Mouse (Mus musculus): ENCODE results near the gene Phkb. TPM values are rescaled to one million over a fixed set of nuclear protein-coding genes. Genes with fewer than 3 reads are reported as not detected.
"Not testable (repeated sequence)": the region's sequence is repeated elsewhere in the genome, so short reads cannot be mapped to it uniquely, and the experiment has no call there.

Gene Phkb
- total and polyA plus RNA-seq, 3 experiments, result 20.9 to 25.4 (median 23.5) TPM

- H3K9ac ChIP-seq (ENCODE audit: insufficient read depth, low read depth); H3K27ac ChIP-seq (ENCODE audit: insufficient read depth, low read depth); H3K4me3 ChIP-seq (replicated peaks in 1 of 3; ENCODE audit: low read depth in 2 of 3, low read length in 2 of 3, poor library complexity in 1 of 3); H3K27me3 ChIP-seq (replicated peaks); DNase-seq (ENCODE audit: extremely low read depth); H3K4me2 ChIP-seq (ENCODE audit: insufficient read depth, low read depth, poor library complexity, severe bottlenecking); dilution Hi-C loops (cut with MboI; ENCODE audit: extremely low pct_ligation_motif_present, extremely low pct_unique_long_range_greater_than_20kb, low sequenced_read_pairs); in situ Hi-C loops (cut with MboI; ENCODE audit: low pct_ligation_motif_present, low pct_unique_long_range_greater_than_20kb, low sequenced_read_pairs); H3K9me3 ChIP-seq (replicated peaks; ENCODE audit: low read length); H3K79me2 ChIP-seq (replicated peaks; ENCODE audit: control insufficient read depth, extremely low read depth, insufficient read depth, poor library complexity, severe bottlenecking): not testable (repeated sequence)
- Histone ChIP-seq H3K36me3 (replicated peaks in 1 of 2; ENCODE audit: control insufficient read depth in 1 of 2, insufficient read depth in 1 of 2, low read length in 1 of 2) (peaks cover 4 to 24% of the 10 kb centered on the region in 2 experiments), H3K4me1 (ENCODE audit: control insufficient read depth in 1 of 2, insufficient read depth in 2 of 2) (peaks cover 3 to 11% of the 10 kb centered on the region in 2 experiments; a peak in 3 of 4 replicates)
Observed at GRCm38 (mm10) chr8:85796392-85796791, 44.4 kb upstream of the Phkb start.

GRCm38 (mm10) chr8:85800164-85800563 lies 40.6 kb upstream of the Phkb start:
- peaks cover 4 to 18% of the 10 kb centered on the region in 2 experiments for H3K36me3 ChIP-seq (replicated peaks in 1 of 2; ENCODE audit: control insufficient read depth in 1 of 2, insufficient read depth in 1 of 2, low read length in 1 of 2)
- no peaks in the 10 kb centered on the region for H3K79me2 ChIP-seq (replicated peaks; ENCODE audit: control insufficient read depth, extremely low read depth, insufficient read depth, poor library complexity, severe bottlenecking)
- in situ Hi-C loops (cut with MboI; ENCODE audit: low pct_ligation_motif_present, low pct_unique_long_range_greater_than_20kb, low sequenced_read_pairs) (no loop called here), dilution Hi-C loops (cut with MboI; ENCODE audit: extremely low pct_ligation_motif_present, extremely low pct_unique_long_range_greater_than_20kb, low sequenced_read_pairs) (no loop called here)
- peaks cover 3 to 11% of the 10 kb centered on the region in 2 experiments; a peak in 3 of 4 replicates for H3K4me1 ChIP-seq (ENCODE audit: control insufficient read depth in 1 of 2, insufficient read depth in 2 of 2)
- H3K27me3 ChIP-seq (replicated peaks), result no peaks in the 10 kb centered on the region
- H3K4me2 ChIP-seq (ENCODE audit: insufficient read depth, low read depth, poor library complexity, severe bottlenecking), result no peak overlapping the region
- no peak overlapping the region for H3K4me3 ChIP-seq (replicated peaks in 1 of 3; ENCODE audit: low read depth in 2 of 3, low read length in 2 of 3, poor library complexity in 1 of 3)
- no peak overlapping the region for H3K27ac ChIP-seq (ENCODE audit: insufficient read depth, low read depth)
- H3K9ac ChIP-seq (ENCODE audit: insufficient read depth, low read depth), result no peak overlapping the region
- no peaks in the 10 kb centered on the region for H3K9me3 ChIP-seq (replicated peaks; ENCODE audit: low read length)
- TF ChIP-seq HCFC1 (IDR thresholded peaks at IDR 0.05; ENCODE audit: low read depth, low read length) (no peak), CTCF (conservative IDR thresholded peaks at IDR 0.05 in 1 of 2, IDR thresholded peaks at IDR 0.05 in 1 of 2; ENCODE audit: low read depth in 2 of 2, low read length in 2 of 2) (no peak), CHD1 (IDR thresholded peaks at IDR 0.05; ENCODE audit: low read depth, low read length) (no peak), POLR2AphosphoS2 (IDR thresholded peaks at IDR 0.05; ENCODE audit: low read depth, low read length) (no peak), UBTF (IDR thresholded peaks at IDR 0.05; ENCODE audit: low read depth, low read length) (no peak)
- peak; percentile 17 for DNase-seq (ENCODE audit: extremely low read depth)

- Histone ChIP-seq H3K4me3 (replicated peaks in 1 of 3; ENCODE audit: low read depth in 2 of 3, low read length in 2 of 3, poor library complexity in 1 of 3) (no peak overlapping the region), H3K9ac (ENCODE audit: insufficient read depth, low read depth) (no peak overlapping the region), H3K9me3 (replicated peaks; ENCODE audit: low read length) (no peaks in the 10 kb centered on the region), H3K4me2 (ENCODE audit: insufficient read depth, low read depth, poor library complexity, severe bottlenecking) (no peak overlapping the region), H3K36me3 (replicated peaks in 1 of 2; ENCODE audit: control insufficient read depth in 1 of 2, insufficient read depth in 1 of 2, low read length in 1 of 2) (peaks cover 4 to 20% of the 10 kb centered on the region in 2 experiments), H3K27ac (ENCODE audit: insufficient read depth, low read depth) (no peak overlapping the region), H3K27me3 (replicated peaks) (no peaks in the 10 kb centered on the region), H3K4me1 (ENCODE audit: control insufficient read depth in 1 of 2, insufficient read depth in 2 of 2) (peaks cover 3 to 11% of the 10 kb centered on the region in 2 experiments; a peak in 3 of 4 replicates), H3K79me2 (replicated peaks; ENCODE audit: control insufficient read depth, extremely low read depth, insufficient read depth, poor library complexity, severe bottlenecking) (no peaks in the 10 kb centered on the region)
- in situ Hi-C loops (cut with MboI; ENCODE audit: low pct_ligation_motif_present, low pct_unique_long_range_greater_than_20kb, low sequenced_read_pairs), result no loop called here
- dilution Hi-C loops (cut with MboI; ENCODE audit: extremely low pct_ligation_motif_present, extremely low pct_unique_long_range_greater_than_20kb, low sequenced_read_pairs), result no loop called here
- TF ChIP-seq USF1 (IDR thresholded peaks at IDR 0.05; ENCODE audit: low read depth, low read length) (no peak), ZNF384 (IDR thresholded peaks at IDR 0.05; ENCODE audit: low read depth, low read length) (no peak), RCOR1 (conservative IDR thresholded peaks at IDR 0.05; ENCODE audit: low read depth, low read length) (no peak), NELFE (IDR thresholded peaks at IDR 0.05; ENCODE audit: low read depth, low read length) (no peak), MEF2A (IDR thresholded peaks at IDR 0.05; ENCODE audit: borderline replicate concordance, low read depth, low read length) (no peak), MAFK (IDR thresholded peaks at IDR 0.05; ENCODE audit: insufficient replicate concordance, low read length) (no peak), ZKSCAN1 (IDR thresholded peaks at IDR 0.05; ENCODE audit: borderline replicate concordance, low read depth, low read length) (no peak), POLR2AphosphoS2 (IDR thresholded peaks at IDR 0.05; ENCODE audit: low read depth, low read length) (no peak), JUND (conservative IDR thresholded peaks at IDR 0.05; ENCODE audit: low read depth, low read length) (no peak), GABPA (IDR thresholded peaks at IDR 0.05; ENCODE audit: insufficient replicate concordance, low read depth, low read length) (no peak), CHD2 (IDR thresholded peaks at IDR 0.05; ENCODE audit: low read length) (no peak), TCF12 (IDR thresholded peaks at IDR 0.05; ENCODE audit: low read depth, low read length) (no peak), SIN3A (IDR thresholded peaks at IDR 0.05; ENCODE audit: low read length) (no peak)
- DNase-seq (ENCODE audit: extremely low read depth), result no peak
Observed at GRCm38 (mm10) chr8:85801408-85801807, 39.4 kb upstream of the Phkb start.
